Comparison of ENCODE assay signal across 1 mouse cellular context in the genomic region with DNA sequence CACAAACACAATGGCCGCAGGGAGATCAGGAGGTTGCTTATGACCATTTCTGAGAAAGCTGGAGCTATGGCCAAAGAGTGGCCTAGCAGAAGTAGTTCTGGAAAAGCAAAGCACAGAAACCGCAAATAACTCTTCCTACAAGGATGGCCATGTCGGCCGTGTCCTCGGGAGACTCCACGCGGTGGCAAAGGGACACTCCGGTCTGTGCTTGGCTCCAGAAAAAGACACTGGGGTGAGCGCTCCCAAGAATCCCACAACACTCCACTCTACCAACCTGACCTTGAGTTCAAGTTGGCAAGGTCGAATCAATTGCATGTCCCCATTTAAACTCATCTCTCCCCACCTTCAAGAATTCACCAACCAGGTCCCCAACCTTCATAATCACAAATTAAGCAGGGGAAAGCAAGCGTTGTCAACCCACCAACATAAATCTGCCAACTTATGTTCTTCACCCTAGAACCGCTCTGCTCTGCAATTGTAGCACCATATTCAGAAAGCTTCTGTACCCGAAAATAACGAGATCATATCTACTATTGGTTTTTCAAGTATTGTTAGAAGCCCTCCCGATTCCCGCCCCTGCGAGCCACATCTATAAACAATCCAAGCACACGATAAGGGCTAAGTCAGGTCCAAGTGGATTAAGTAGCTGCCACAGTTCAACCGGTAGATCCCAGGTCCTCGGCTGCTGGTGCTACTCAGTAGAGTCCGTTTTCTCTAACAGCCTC.
TF ChIP-seq lines count a peak whose summit lies in the region.

No protein-coding gene starts in this region.

TF ChIP-seq in MEL, 35 proteins besides CTCF, POLR2A, EP300 and RAD21 (continued from another document):
- TF ChIP-seq CHD1 (IDR thresholded peaks at IDR 0.05; ENCODE audit: low read depth, low read length) (no peak; the same call in 1 of the 2 replicates), MYC (IDR thresholded peaks at IDR 0.05; ENCODE audit: low read depth, low read length) (no peak), MAX (IDR thresholded peaks at IDR 0.05; ENCODE audit: low read length) (no peak), ZKSCAN1 (IDR thresholded peaks at IDR 0.05; ENCODE audit: low read depth, low read length) (no peak), SIN3A (IDR thresholded peaks at IDR 0.05; ENCODE audit: low read length) (no peak; the same call in none of the 2 replicates), ZC3H11A (IDR thresholded peaks at IDR 0.05; ENCODE audit: low read depth, low read length) (no peak), CHD2 (IDR thresholded peaks at IDR 0.05; ENCODE audit: low read length) (no peak), ELF1 (IDR thresholded peaks at IDR 0.05; ENCODE audit: low read depth, low read length) (no peak), GABPA (IDR thresholded peaks at IDR 0.05; ENCODE audit: low read depth, low read length) (no peak), MEF2A (IDR thresholded peaks at IDR 0.05; ENCODE audit: extremely low read depth, insufficient replicate concordance, low read depth, low read length, poor library complexity, severe bottlenecking) (no peak; the same call in 1 of the 2 replicates), MYB (IDR thresholded peaks at IDR 0.05; ENCODE audit: low read depth, low read length) (0 out of 2 replicates have a peak, but pooled peaks have one; percentile 41), UBTF (IDR thresholded peaks at IDR 0.05; ENCODE audit: borderline replicate concordance, insufficient read depth, low read depth, low read length) (no peak), POLR2AphosphoS5 (IDR thresholded peaks at IDR 0.05; ENCODE audit: borderline replicate concordance, low read depth, low read length) (no peak), MXI1 (IDR thresholded peaks at IDR 0.05; ENCODE audit: low read depth, low read length) (peak; percentile 74), ZNF384 (IDR thresholded peaks at IDR 0.05; ENCODE audit: low read depth, low read length) (no peak), RCOR1 (IDR thresholded peaks at IDR 0.05; ENCODE audit: low read depth, low read length) (no peak), GATA1 (IDR thresholded peaks at IDR 0.05; ENCODE audit: low read depth, low read length) (peak; percentile 45), MAFK (IDR thresholded peaks at IDR 0.05; ENCODE audit: borderline replicate concordance, low read depth, low read length) (0 out of 2 replicates have a peak, but pooled peaks have one; percentile 19), USF1 (IDR thresholded peaks at IDR 0.05; ENCODE audit: low read depth, low read length) (no peak), POLR2AphosphoS2 (IDR thresholded peaks at IDR 0.05; ENCODE audit: low read length) (0 out of 2 replicates have a peak, but pooled peaks have one; percentile 38), TBP (IDR thresholded peaks at IDR 0.05; ENCODE audit: low read depth, low read length) (peak; percentile 72; the same call in 1 of the 2 replicates), ZMIZ1 (IDR thresholded peaks at IDR 0.05; ENCODE audit: low read depth, low read length) (no peak), USF2 (IDR thresholded peaks at IDR 0.05; ENCODE audit: borderline replicate concordance in 1 of 2, insufficient read depth in 1 of 2, low read depth in 1 of 2, low read length in 2 of 2) (no peak), MAZ (IDR thresholded peaks at IDR 0.05; ENCODE audit: low read depth, low read length) (no peak; the same call in 1 of the 2 replicates), BHLHE40 (IDR thresholded peaks at IDR 0.05; ENCODE audit: borderline replicate concordance, low read depth, low read length) (no peak; the same call in 1 of the 2 replicates), SMC3 (IDR thresholded peaks at IDR 0.05; ENCODE audit: low read depth, low read length) (no peak), NRF1 (IDR thresholded peaks at IDR 0.05; ENCODE audit: insufficient read depth, low read depth, low read length, poor library complexity, severe bottlenecking) (no peak), KAT2A (conservative IDR thresholded peaks at IDR 0.05; ENCODE audit: low read depth, low read length) (no peak), TCF12 (IDR thresholded peaks at IDR 0.05; ENCODE audit: low read depth, low read length) (peak; percentile 2; the same call in 1 of the 2 replicates), ETS1 (IDR thresholded peaks at IDR 0.05; ENCODE audit: low read depth, low read length) (no peak; the same call in 1 of the 2 replicates), E2F4 (IDR thresholded peaks at IDR 0.05; ENCODE audit: borderline replicate concordance, low read depth, low read length) (peak; percentile 73; the same call in 1 of the 2 replicates), TAL1 (IDR thresholded peaks at IDR 0.05; ENCODE audit: low read length) (no peak), JUND (IDR thresholded peaks at IDR 0.05; ENCODE audit: low read depth, low read length) (no peak), NELFE (IDR thresholded peaks at IDR 0.05; ENCODE audit: low read depth, low read length) (no peak; the same call in 1 of the 2 replicates)
